Mouse (Mus musculus): ENCODE results near the gene Rras.

DNA sequence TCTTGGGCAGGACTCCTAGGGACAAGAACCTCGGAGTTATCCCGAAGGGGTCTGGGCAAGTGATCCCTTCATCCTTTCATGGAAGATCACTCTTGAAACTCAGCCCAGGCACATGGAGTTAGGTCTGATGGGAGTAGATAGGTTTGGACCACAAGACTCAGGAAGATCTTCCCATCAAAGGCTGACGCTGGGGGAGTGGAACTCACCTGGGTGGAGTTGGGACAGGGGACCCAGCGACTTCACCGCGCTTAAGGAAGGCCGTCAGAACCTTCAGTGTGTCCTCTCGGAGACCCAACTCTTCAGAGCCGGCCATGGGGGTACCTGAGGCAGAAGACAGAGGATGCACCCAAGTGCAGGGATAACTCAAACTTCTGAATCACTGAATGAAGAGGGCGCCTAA, 21.1 kb upstream of the Rras start:
- TF ChIP-seq CTCF (IDR thresholded peaks at IDR 0.05; ENCODE audit: low read depth) (no peak), EP300 (IDR thresholded peaks at IDR 0.05; ENCODE audit: low read depth) (no peak)

Data from liver, embryonic 14.5 days (tissue).